Mouse (Mus musculus): Measurements from ENCODE around the gene Hkdc1. TPM values are rescaled to one million over a fixed set of nuclear protein-coding genes. Genes with fewer than 3 reads are reported as not detected.

Hkdc1 gene
- polyA plus RNA-seq (2014; fragmentation: Illumina TruSeq; extraction: RNeasy Lipid Tissue Mini Kit (QIAGEN cat#74804); ENCODE audit: low read depth, low replicate concordance), result 0.30 TPM

DNA sequence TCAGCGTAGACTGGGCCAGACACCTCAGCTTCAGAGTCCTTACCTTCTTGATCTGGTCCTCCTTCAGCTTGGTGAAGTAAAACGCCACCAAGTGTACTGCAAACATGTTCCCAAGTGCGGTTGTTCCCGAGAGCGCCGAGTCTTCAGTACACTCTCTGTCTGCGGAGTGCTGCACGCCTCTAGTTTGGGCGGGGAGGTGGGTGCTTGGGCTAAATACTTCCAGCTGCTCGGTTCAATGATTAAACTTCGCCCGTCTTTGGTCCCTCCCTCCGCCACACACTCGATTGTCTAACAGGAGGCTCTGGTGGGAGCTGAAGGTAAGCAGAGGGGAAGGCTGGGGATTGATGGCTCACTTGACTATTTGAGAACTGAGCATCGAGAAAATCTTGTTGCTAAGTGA is at the start of gene Hkdc1:
Gene Hkdc1, minus strand, starts transcription at position 237 of the 400 bp plus-strand sequence.

DNA sequence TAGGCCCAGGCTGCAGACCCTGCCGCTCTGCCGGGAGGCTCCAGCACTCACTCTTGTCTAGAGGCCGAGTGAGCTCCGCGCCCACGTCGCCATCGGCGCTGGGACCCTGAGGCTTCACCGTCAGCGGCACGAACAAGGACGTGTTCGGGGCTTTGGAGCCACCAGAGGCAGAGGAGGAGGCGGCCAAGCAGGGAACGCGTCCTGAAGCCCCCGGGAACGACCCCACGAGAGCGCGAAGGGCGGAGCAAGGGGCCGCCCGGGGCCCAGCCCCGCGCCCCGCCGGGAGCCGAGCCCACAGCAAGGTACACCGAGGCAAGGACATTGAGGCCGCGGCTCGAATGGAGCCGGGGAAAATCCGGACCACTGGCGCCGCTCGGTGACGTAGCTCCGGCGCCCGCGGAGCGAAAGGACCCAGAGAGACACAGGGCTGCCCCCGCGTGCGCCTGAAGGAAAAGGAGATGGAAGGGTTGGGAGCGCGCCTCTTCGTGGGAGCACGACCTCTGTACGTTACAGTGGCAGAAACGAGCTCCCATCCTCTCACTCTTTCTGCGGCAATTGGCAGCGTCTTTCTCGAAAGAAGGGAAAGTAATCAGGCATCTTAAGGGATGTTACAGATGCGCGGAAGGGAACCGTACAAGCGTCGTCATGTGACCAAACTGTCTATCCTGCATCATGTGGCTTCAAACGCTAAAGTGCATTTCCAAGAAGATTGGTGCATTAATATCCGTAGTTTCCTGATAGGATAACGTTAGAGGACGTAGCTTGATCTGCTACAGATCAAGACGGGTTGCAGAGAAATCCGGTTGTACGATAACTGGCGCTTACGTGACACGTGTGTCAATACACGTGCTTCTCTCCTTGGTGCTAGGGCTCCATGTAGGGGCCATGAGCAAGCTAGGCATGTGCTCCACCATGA is 27.3 kb upstream of the Hkdc1 start, which contains the start of the genes 4930507D05Rik and Supv3l1:
Gene 4930507D05Rik, plus strand, starts transcription at position 126 of the 916 bp plus-strand sequence.
Gene Supv3l1, minus strand, starts transcription at position 375 of the 916 bp plus-strand sequence.

DNA sequence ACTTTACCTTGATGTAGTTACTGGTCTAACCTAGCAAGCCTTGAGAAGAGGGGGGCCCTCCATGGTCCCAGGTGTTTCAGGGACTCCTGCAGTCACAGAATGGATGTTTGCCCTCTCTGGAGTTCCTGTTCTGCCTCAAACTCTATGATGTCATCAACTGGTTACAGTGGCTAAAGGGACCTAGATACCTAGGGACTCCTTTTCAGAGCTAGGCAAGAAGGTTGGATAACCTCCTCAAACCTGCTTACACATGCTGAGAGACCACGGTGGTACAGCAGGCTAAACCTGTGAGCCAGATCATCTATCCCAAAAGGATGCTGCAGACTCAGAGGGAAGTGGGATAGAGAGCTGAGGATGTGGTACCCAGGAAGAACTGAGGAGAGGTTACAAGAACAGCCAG is 42.5 kb downstream of the Hkdc1 start, which contains the start of gene Hk1:
Gene Hk1, minus strand, starts transcription at position 101 of the 400 bp plus-strand sequence.

Other genes starting within 250 kb of the Hkdc1 start
- 68.7 TPM for gene Tspan15, start 191.2 kb downstream of the Hkdc1 start, polyA plus RNA-seq (2014; fragmentation: Illumina TruSeq; extraction: RNeasy Lipid Tissue Mini Kit (QIAGEN cat#74804); ENCODE audit: low read depth, low replicate concordance)
- gene Tacr2, start 170.1 kb downstream of the Hkdc1 start, polyA plus RNA-seq (2014; fragmentation: Illumina TruSeq; extraction: RNeasy Lipid Tissue Mini Kit (QIAGEN cat#74804); ENCODE audit: low read depth, low replicate concordance), result not detected
- 53.4 TPM for gene Hk1, start 42.6 kb downstream of the Hkdc1 start, polyA plus RNA-seq (2014; fragmentation: Illumina TruSeq; extraction: RNeasy Lipid Tissue Mini Kit (QIAGEN cat#74804); ENCODE audit: low read depth, low replicate concordance)
- 0.16 TPM for gene 4930507D05Rik, start 27.0 kb upstream of the Hkdc1 start, polyA plus RNA-seq (2014; fragmentation: Illumina TruSeq; extraction: RNeasy Lipid Tissue Mini Kit (QIAGEN cat#74804); ENCODE audit: low read depth, low replicate concordance)
- gene Supv3l1, start 27.2 kb upstream of the Hkdc1 start, polyA plus RNA-seq (2014; fragmentation: Illumina TruSeq; extraction: RNeasy Lipid Tissue Mini Kit (QIAGEN cat#74804); ENCODE audit: low read depth, low replicate concordance), result 18.3 TPM
- 53.9 TPM for gene Vps26a, start 64.3 kb upstream of the Hkdc1 start, polyA plus RNA-seq (2014; fragmentation: Illumina TruSeq; extraction: RNeasy Lipid Tissue Mini Kit (QIAGEN cat#74804); ENCODE audit: low read depth, low replicate concordance)
- 150 TPM for gene Srgn, start 105.0 kb upstream of the Hkdc1 start, polyA plus RNA-seq (2014; fragmentation: Illumina TruSeq; extraction: RNeasy Lipid Tissue Mini Kit (QIAGEN cat#74804); ENCODE audit: low read depth, low replicate concordance)
- gene Kif1bp, start 156.0 kb upstream of the Hkdc1 start, polyA plus RNA-seq (2014; fragmentation: Illumina TruSeq; extraction: RNeasy Lipid Tissue Mini Kit (QIAGEN cat#74804); ENCODE audit: low read depth, low replicate concordance), result 42.3 TPM
- gene Ddx21, start 179.8 kb upstream of the Hkdc1 start, polyA plus RNA-seq (2014; fragmentation: Illumina TruSeq; extraction: RNeasy Lipid Tissue Mini Kit (QIAGEN cat#74804); ENCODE audit: low read depth, low replicate concordance), result 30.8 TPM
- 81.3 TPM for gene Ddx50, start 228.7 kb upstream of the Hkdc1 start, polyA plus RNA-seq (2014; fragmentation: Illumina TruSeq; extraction: RNeasy Lipid Tissue Mini Kit (QIAGEN cat#74804); ENCODE audit: low read depth, low replicate concordance)

Data from adipose tissue, adult 10 weeks (tissue).